Mouse (Mus musculus) kidney, postnatal 25 days (tissue): ENCODE measurements around the gene Gtf2a1l.

ENCODE experiments used
- DNase-seq, 2 experiments: peaks; one replicate each; pipeline ENCODE4 v3.0.0; 2021; ENCODE audit warnings: mixed read lengths in 2 of 2

Gene Gtf2a1l

GRCm38 (mm10) chr17:88668452-88668851 is at the start of gene Gtf2a1l:
Gene Gtf2a1l (plus strand): TSS chr17:88668660.
- DNase-seq: peak; percentile 13 to 41

GRCm38 (mm10) chr17:88620935-88621334 is 47.5 kb upstream of the Gtf2a1l start:
- no peak for DNase-seq

- DNase-seq: no peak
Observed at GRCm38 (mm10) chr17:88621374-88621773, 47.1 kb upstream of the Gtf2a1l start.

GRCm38 (mm10) chr17:88622711-88623110 is 45.7 kb upstream of the Gtf2a1l start:
- no peak for DNase-seq

GRCm38 (mm10) chr17:88624386-88624785 is 44.1 kb upstream of the Gtf2a1l start:
- no peak for DNase-seq

GRCm38 (mm10) chr17:88625350-88625749 is 43.1 kb upstream of the Gtf2a1l start:
- no peak for DNase-seq

- DNase-seq: no peak
Observed at GRCm38 (mm10) chr17:88625931-88626330, 42.5 kb upstream of the Gtf2a1l start.

- DNase-seq: peak; percentile 43 to 51
Observed at GRCm38 (mm10) chr17:88626347-88626811, 42.1 kb upstream of the Gtf2a1l start.

GRCm38 (mm10) chr17:88627150-88627549 is 41.3 kb upstream of the Gtf2a1l start:
- DNase-seq: peak; percentile 55 to 82

- peak; percentile 75 to 88 for DNase-seq
Observed at GRCm38 (mm10) chr17:88628676-88629380, 39.6 kb upstream of the Gtf2a1l start.

GRCm38 (mm10) chr17:88629381-88629759 is 39.1 kb upstream of the Gtf2a1l start:
- no peak for DNase-seq

- DNase-seq: peak; percentile 54 to 84
Observed at GRCm38 (mm10) chr17:88629931-88630553, 38.4 kb upstream of the Gtf2a1l start.

- peak; percentile 88 to 90 for DNase-seq
Observed at GRCm38 (mm10) chr17:88630554-88630948, 37.9 kb upstream of the Gtf2a1l start.

- no peak for DNase-seq
Observed at GRCm38 (mm10) chr17:88632631-88633030, 35.8 kb upstream of the Gtf2a1l start.

- no peak for DNase-seq
Observed at GRCm38 (mm10) chr17:88636076-88636475, 32.4 kb upstream of the Gtf2a1l start.

- DNase-seq: peak; percentile 21 to 43
Observed at GRCm38 (mm10) chr17:88636587-88636986, 31.9 kb upstream of the Gtf2a1l start.

GRCm38 (mm10) chr17:88641012-88641411 is 27.4 kb upstream of the Gtf2a1l start:
- DNase-seq: peak; percentile 72 to 84

GRCm38 (mm10) chr17:88641836-88642235 is 26.6 kb upstream of the Gtf2a1l start:
- DNase-seq: no peak

GRCm38 (mm10) chr17:88644876-88645275 is 23.6 kb upstream of the Gtf2a1l start:
- no peak for DNase-seq

- DNase-seq: no peak
Observed at GRCm38 (mm10) chr17:88645299-88645698, 23.2 kb upstream of the Gtf2a1l start.

- no peak for DNase-seq
Observed at GRCm38 (mm10) chr17:88647149-88647548, 21.3 kb upstream of the Gtf2a1l start.

- peak; percentile 58 to 72 for DNase-seq
Observed at GRCm38 (mm10) chr17:88652010-88652409, 16.4 kb upstream of the Gtf2a1l start.

- peak; percentile 69 to 82 for DNase-seq
Observed at GRCm38 (mm10) chr17:88652702-88653374, 15.6 kb upstream of the Gtf2a1l start.

GRCm38 (mm10) chr17:88653375-88653769 is 15.1 kb upstream of the Gtf2a1l start:
- no peak for DNase-seq
